Mouse (Mus musculus): Measurements from ENCODE around the gene Ptger2.

DNA sequence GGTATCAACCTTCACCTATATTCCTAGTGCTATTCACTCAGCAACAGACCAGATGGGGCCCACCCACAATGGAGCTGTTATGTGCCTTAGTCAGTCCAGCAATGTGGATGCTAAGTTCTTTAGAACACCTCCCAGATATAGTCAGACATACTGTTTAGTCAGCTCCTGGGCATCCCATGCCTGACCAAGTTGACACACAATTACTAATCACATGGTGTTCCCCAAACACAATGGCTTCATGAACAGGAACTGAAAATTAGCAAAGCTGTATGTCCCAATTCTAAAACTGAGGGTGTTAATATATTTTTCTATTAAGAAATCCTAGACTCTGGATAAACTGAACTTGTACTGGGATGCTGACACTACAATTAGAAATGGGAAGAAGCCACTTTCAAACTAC lies 1.7 kb upstream of the Ptger2 start:
- TF ChIP-seq CTCF (IDR thresholded peaks at IDR 0.05; ENCODE audit: low read depth, low read length) (no peak), POLR2A (IDR thresholded peaks at IDR 0.05; ENCODE audit: extremely low read depth, insufficient read depth, low read length) (no peak)
